Mouse (Mus musculus) left cerebral cortex, postnatal 14 days (tissue): ENCODE data around the gene 4932438A13Rik. TPM values are rescaled to one million over a fixed set of nuclear protein-coding genes. Genes with fewer than 3 reads are reported as not detected.

Experiments used
- DNase-seq, 2 experiments: peaks; one replicate each; pipeline ENCODE4 v3.0.0; 2021 to 2022; ENCODE audit warnings: low spot score in 2 of 2, mixed read lengths in 1 of 2
- intact Hi-C: fragments of 180-260 bp; cut with DNase I; formaldehyde crosslinking; loops from one replicate; pipeline ENCODE4 v1.15.1; 2025
- total RNA-seq, 2 experiments: library from RNA; stranded (reverse); gene quantifications; 2 replicates each; pipeline ENCODE4 v1.2.3; 2021

Gene 4932438A13Rik
- total RNA-seq, 2 experiments from 2014 or later, result 108 to 119 TPM

DNA sequence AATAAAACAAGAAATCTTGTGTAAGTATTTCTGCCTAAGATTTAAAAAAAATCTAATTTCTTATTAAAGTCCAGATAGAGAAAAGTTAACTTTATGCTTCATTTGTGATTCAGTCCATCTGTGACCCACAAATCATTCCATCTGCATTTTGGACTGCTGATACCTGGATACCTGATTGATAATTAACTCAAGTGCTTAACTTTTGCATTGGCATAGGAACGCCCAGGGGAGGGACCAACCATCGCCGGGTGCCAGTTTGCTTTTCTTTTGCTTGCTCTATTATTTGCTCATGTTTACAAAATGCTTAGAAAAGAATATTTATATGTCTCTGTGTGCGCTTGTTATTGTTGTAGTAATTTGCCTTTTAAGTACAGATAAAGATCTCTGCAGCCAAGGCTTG, 1.6 kb downstream of the 4932438A13Rik start:
- DNase-seq, result no peak
- intact Hi-C loops, result no loop called here

DNA sequence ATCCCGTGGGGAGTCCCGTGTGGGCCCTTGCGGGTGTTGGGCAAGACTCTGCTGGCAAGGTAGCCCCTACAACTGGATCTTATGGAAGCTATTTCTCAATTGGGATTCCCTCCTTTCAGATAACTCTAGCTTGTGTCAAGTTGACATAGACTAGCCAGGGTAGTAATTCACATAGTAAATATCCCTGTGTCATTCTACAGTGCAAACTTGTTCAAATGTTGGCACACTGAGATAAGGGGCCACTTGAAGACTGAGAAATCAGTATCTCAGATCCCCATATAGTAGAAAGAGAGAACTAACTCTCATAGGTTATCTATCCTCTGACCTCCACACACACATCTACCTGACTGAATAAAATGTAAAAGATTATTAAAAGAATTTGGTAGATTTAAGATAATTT, 42.5 kb downstream of the 4932438A13Rik start:
- DNase-seq, result no peak
- intact Hi-C loops, result no loop called here

DNA sequence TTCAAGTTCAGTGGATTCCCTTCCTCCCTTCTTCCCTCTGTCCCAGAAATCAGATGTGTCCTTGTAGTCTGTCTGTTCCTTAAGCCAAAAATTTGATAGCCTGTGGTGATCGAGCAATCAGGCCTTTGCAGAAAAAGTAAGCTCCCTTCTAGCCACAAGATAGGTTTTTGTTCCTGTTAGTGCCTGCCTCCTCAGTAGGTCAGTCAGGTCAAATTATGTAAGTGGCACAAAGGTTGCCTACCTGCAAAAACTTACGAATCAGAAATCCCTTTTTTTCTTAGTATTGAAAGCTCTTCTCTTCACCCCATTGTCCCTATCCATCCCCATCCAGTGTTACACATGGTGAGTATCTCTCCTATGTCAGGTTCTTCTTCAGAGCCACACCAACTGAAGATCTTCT, 54.9 kb downstream of the 4932438A13Rik start:
- intact Hi-C loops, result no loop called here
- no peak for DNase-seq

DNA sequence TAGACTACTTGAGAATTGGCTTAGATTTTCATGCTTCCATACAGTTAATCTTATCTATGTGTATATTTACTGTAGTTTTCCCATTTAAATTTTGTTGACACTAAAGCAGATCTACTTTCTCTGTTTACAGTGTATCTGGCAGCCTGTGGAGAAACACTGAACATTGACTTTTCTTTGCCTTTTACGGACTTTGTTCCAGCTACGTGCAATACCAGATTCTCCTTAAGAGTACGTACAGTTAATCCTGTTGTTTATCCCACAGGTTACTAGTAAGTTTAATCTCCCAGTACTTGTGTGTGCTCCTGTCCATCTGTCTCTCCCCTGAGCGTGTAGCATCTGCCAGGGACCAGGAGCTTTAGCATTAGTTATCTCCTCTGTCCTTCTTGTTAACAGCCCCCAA, 55.4 kb downstream of the 4932438A13Rik start:
- DNase-seq, result no peak
- intact Hi-C loops, result no loop called here

DNA sequence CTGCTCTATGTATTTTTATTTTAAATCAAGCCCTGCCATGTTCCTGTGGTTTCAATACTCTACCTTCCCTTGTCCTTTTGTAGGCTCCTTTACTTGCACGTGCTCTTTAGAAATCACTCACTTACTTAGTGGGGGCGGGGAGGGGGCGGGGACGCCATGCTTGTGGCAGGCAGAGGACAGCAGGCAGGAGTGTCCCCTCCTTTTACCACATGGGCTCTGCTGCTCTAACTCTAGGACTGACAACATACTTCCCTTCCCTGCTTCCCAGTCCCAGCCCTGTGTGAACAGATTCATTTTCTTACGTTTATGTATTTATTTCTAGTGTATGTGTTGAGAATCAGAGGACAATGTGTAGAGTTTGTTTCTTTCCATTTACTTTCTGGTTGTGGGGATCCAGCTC, 78.7 kb downstream of the 4932438A13Rik start:
- DNase-seq, result no peak
- intact Hi-C loops, result no loop called here

DNA sequence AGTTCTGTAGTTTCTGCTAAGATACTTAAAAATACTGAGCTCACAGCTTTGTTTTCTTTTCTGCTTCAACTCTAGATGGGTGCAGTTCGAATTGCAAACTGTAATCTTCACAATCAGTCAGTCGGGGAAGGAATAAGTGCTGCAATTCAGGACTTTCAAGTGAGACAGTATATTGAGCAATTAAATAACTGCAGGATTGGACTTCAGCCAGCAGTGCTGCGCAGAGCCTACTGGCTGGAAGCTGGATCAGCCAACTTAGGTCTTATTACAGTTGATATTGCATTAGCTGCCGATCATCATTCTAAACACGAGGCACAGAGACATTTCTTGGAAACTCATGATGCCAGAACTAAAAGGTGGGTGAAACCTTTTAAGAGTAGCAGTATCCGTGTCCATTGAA, 79.2 kb downstream of the 4932438A13Rik start:
- intact Hi-C loops, result no loop called here
- DNase-seq, result no peak

DNA sequence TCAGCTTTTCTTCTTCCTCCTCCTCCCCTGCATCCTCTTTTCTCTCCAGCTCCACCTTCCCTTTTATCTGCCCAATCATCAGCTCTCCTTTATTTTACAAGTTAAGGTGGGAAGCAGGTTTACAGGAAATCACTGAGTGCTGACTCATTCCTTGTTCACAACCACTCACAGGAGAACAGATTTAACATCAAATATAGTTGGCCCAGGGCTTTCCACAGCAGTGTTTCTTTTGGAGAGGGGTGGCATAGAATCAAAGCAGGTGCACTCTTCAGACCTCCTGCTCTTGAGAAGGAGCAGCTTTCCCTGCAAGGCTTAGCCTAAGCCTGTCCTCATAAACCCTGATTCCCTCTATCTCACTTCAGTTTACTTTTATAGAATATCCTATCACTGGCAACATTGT, 80.8 kb downstream of the 4932438A13Rik start:
- DNase-seq, result no peak
- intact Hi-C loops, result no loop called here

DNA sequence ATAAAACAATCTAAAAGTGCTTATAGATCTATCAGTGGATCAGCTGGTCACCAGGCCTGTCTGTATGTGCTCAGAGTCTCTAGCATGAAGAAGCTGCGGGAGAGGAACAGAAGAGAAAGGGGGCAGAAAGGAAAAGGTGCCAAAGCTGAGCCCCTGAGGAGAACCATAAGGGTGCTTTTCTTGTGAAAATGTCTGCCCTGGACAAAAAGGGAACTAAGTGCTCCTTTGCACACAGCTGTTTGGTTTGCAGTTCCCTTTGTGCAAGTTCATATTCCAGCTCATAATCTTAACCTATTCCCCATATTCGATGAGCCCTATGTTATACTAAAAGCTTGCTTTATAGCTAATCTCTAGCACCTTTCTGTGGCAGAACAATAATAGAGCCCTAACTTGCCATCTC, 175.1 kb downstream of the 4932438A13Rik start:
- intact Hi-C loops, result no loop called here
- DNase-seq, result no peak

DNA sequence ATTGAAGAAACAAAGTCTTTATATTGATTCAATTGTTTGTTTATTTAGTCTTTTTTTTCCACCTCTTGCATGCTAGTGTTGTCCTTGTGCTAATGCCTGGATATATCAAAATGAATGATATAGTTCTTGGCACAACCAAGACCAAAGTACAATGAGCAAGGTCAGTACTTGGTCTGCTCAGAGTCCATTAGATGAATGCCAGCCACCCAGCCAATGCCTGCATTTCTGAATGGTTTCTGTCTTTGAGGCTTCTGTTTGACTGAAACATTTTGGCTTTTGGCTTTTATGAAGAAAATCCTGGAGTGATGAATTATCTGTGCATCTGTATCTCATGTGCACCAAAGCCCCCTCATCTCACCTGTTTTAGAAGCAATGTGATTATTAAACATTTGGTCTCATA, 176.9 kb downstream of the 4932438A13Rik start:
- DNase-seq, result no peak
- intact Hi-C loops, result no loop called here

DNA sequence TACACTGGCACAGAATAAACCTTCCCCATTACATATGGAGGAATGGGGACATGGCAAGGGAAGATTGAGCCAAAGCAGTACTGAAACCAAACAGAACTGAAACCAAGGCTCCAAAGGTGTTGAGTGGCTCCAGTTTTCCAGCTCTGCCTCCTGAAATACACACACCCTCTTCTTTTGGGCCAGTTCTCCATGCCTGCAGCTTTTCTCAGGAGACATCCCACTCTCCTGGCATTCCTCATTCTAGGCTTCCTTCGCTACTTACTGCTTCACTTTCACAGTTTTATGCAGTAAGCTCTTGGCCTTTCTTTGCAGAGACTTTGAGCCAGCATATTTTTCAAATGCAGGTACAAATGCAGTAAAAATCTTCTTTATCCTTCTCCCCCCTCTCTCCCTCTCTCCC, 188.6 kb downstream of the 4932438A13Rik start:
- no peak for DNase-seq
- intact Hi-C loops, result loop anchor here (5.0 kb wide), 1 partner anchor 151 kb away; no protein-coding TSS in a partner anchor

DNA sequence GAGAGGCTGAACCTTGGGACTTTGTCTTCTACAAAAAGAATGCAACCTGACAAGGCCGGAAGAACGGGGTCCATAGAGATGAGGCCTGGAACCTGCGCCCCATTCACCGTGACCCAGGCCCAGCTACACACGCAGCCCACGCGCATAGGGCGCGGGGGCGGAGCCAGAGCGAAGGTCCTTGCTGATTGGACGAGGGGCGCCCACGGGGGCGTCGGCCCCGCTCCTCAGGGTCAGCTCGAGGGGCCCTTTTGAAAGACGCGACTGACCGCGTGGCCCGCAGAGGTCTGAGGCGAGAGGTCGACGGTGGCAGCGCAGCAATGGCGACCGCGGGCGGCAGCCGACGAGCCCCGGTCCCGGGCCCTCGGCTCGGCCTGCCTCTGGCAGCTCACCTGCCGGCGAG, 200.5 kb downstream of the 4932438A13Rik start, which contains the start of gene Adad1:
Gene Adad1, plus strand, starts transcription at position 122 of the 400 bp plus-strand sequence.
- DNase-seq, result no peak
- intact Hi-C loops, result no loop called here

DNA sequence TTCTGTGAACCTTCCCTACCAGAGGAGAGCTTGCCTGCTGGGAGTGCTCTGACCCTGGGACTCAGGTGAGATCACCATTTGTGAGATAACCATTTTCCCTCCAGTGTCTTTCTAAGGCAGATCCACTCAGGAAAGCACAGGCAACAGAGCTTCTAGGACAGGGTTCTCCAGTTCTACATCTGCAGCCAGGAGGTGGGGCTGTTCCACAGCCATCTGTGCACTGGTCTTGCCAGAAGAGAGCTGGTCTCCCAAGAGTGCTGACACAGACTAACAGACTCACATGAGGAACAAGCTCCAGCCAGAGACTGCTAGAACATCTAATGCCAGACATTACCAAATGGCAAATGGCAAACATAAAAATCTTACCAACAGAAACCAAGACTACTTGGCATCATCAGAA, 210.3 kb downstream of the 4932438A13Rik start:
- peak; percentile 34 to 40 for DNase-seq

DNA sequence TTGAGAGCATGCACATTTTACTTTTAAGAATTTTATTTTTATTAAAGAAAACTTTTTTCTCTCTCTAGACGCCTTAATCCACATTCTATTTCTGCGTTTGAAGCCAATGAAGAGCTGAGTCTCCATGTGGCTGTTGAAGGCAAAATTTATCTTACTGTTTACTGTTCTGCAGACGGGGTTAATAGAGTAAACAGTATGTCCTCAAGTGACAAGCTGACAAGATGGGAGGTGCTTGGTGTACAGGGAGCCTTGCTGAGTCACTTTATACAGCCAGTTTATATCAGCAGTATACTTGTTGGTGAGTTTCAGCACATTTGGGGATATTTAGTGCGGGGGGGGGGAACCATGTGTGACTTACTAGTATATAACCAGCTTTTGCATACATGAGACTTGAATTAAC, 222.0 kb downstream of the 4932438A13Rik start:
- intact Hi-C loops, result no loop called here

More for the DNA sequence above, 210.3 kb downstream of the 4932438A13Rik start:
- intact Hi-C loops, result loop anchor here (5.0 kb wide), 1 partner anchor 129 kb away; no protein-coding TSS in a partner anchor

DNA sequence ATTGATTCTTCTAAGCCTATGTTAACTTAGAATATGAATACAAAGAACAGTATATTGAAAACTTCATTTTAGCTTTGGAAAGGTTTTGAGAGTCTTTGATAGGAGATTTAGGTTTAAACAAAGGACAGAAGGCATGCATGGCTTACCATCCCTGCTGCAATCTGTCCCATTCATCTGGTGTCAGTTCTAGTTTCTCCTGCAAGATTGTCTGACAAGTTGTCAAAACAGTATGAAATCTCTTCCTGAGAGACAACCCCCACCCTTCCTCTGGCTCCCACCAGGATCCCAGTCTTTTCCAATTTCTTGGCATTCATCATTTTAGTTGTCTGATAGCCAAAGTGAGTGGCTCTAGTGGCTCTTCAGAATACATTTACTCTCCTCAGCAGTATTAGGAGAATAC, 227.8 kb downstream of the 4932438A13Rik start:
- intact Hi-C loops, result no loop called here
- DNase-seq, result no peak

More for the DNA sequence above, 222.0 kb downstream of the 4932438A13Rik start:
- no peak for DNase-seq

Other genes with a start within 250 kb of the 4932438A13Rik start
- 10 to 100 TPM; 12.9 to 13.9 TPM for gene Bbs7, start 249.6 kb upstream of the 4932438A13Rik start, total RNA-seq
- 10 to 100 TPM; 22.4 to 31.3 TPM for gene Trpc3, start 172.9 kb upstream of the 4932438A13Rik start, total RNA-seq
- not detected for gene Adad1, start 200.4 kb downstream of the 4932438A13Rik start, total RNA-seq